Mouse (Mus musculus) CD8-positive naive resting alpha-beta T cell, adult 57 days (primary cell): ENCODE measurements around the gene U2af1. TPM values are rescaled to one million over a fixed set of nuclear protein-coding genes. Genes with fewer than 3 reads are reported as not detected.

ENCODE experiments used
- total RNA-seq: library from RNA; stranded (reverse); gene quantifications from one replicate; pipeline ENCODE4 v1.2.4, GENCODE M21; 2023

Gene U2af1
- total RNA-seq: 309 TPM

GRCm38 (mm10) chr17:31658468-31659185, at the start of gene U2af1:
TSS of gene U2af1 (minus strand) at chr17:31658892.

GRCm38 (mm10) chr17:31677507-31677906, 18.8 kb upstream of the U2af1 start, which contains the start of gene Cryaa:
TSS of gene Cryaa (plus strand) at chr17:31677807.

DNA sequence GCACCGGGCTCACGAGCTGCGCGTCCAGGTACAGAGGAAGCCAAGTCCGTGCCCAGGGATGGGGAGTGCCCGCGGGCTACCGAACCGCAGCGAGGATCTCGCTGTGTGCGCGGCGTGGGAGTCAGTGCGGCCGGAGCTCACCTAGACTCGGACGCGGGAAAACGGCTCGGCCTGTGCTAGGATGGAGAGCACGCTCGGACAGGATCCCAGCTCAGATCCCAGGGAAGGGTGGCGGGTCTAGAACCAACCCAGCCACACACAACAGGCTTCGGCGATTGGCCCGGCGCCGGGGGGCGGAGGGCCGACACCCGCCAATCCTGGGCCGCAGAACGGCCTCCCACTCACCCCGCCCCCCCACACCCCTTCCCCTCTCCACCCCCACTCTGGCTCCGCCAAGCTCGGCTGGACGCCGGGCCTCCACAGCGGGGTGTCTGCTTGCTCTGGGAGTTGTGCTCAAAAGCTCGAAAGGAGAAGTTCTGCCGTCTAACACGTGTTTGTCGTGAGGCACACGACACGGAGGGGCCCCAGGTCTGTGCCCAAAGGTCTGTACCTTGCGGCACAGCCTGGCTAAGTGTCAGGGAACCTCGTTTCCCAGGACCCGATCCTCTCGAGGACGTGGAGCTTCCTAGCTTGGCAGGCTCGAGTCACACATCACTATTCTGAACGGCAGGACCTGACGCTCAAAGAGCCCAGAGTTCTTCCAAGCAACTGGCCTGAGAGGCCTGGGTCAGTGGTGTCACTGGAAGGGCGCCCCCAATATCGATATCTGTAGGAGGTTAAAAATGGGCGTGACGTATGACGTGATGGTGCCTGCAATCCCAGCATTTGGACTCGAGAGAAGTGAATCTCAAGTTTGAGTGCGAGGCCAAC, 21.5 kb downstream of the U2af1 start, which contains the start of gene Cbs:
TSS of gene Cbs (minus strand) at position 297 of the 870 bp plus-strand sequence.

Other genes starting within 250 kb of the U2af1 start
- gene Wdr4, start 138.9 kb downstream of the U2af1 start, total RNA-seq: 52.0 TPM
- gene Ndufv3, start 138.8 kb downstream of the U2af1 start, total RNA-seq: 122 TPM
- 70.3 TPM for gene Pknox1, start 94.2 kb downstream of the U2af1 start, total RNA-seq
- not detected for gene Cbs, start 21.7 kb downstream of the U2af1 start, total RNA-seq
- not detected for gene Cryaa, start 18.9 kb upstream of the U2af1 start, total RNA-seq
- gene Sik1, start 196.9 kb upstream of the U2af1 start, total RNA-seq: 435 TPM